Mouse (Mus musculus): Measurements from ENCODE around the gene Rab22a.

GRCm38 (mm10) chr2:173665271-173665670 lies 5.7 kb downstream of the Rab22a start:
- TF ChIP-seq CTCF (IDR thresholded peaks at IDR 0.05; ENCODE audit: low read depth) (no peak), EP300 (optimal IDR thresholded peaks at IDR 0.05) (no peak)

Measured in stomach, postnatal 0 days (tissue).